Mouse (Mus musculus): ENCODE measurements around the gene Rnd3. TPM values are rescaled to one million over a fixed set of nuclear protein-coding genes. Genes with fewer than 3 reads are reported as not detected.
A peak's percentile ranks its signal among the peaks of the same experiment; 100 is the strongest.

The Rnd3 gene
- total and polyA plus RNA-seq, 3 experiments, result 2.6 to 15.8 (median 14.3) TPM

- DNase-seq, result no peak
- WGBS, result 66% methylated on average over 3 of the region's 3 CpGs
- no peak overlapping the region for H3K4me3 ChIP-seq
- intact Hi-C loops (cut with DNase I), result no loop called here
- H3K9ac ChIP-seq (ENCODE audit: low read depth, low read length), result no peak overlapping the region
- H3K36me3 ChIP-seq (ENCODE audit: control insufficient read depth, insufficient read depth, low read length), result no peaks in the 10 kb centered on the region
- TF ChIP-seq POLR2A (IDR thresholded peaks at IDR 0.05; ENCODE audit: insufficient read depth, low read depth, low read length), result no peak
- no peak for TF ChIP-seq CTCF (IDR thresholded peaks at IDR 0.05)
- no peak for TF ChIP-seq EP300 (IDR thresholded peaks at IDR 0.05; ENCODE audit: insufficient read depth, low read depth, low read length)
- H3K4me1 ChIP-seq (ENCODE audit: control insufficient read depth, insufficient read depth, low read length), result no peaks in the 10 kb centered on the region
- H3K27me3 ChIP-seq (ENCODE audit: control insufficient read depth, insufficient read depth, low read length), result no peaks in the 10 kb centered on the region
- no peaks in the 10 kb centered on the region for H3K79me2 ChIP-seq (replicated peaks; ENCODE audit: control insufficient read depth, insufficient read depth, low read length)
- no peak overlapping the region for H3K27ac ChIP-seq
Observed at GRCm38 (mm10) chr2:51177615-51178014, 28.7 kb upstream of the Rnd3 start.

DNA sequence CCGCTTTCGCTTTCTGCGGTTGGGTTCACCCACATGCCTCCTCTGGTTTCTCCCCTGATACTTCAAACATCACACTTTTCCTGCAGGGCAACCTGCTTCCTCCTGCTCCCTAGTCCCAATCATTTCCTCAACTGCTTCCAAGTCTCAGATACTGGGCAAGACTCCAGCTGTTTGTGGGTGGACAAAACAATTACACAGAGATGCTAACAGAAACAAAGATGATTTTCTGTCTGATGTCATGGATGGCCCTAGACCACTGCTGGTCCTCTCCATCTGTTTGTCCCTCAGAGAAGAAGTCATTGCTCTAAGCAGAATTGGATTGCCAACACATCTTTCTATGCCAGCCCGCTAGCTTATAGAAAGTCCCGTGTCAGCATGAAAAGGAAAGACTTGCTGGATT, 26.4 kb upstream of the Rnd3 start:
- Histone ChIP-seq H3K79me2 (replicated peaks; ENCODE audit: control insufficient read depth, insufficient read depth, low read length) (no peaks in the 10 kb centered on the region), H3K9ac (ENCODE audit: low read depth, low read length) (no peak overlapping the region), H3K27ac (no peak overlapping the region), H3K27me3 (ENCODE audit: control insufficient read depth, insufficient read depth, low read length) (no peaks in the 10 kb centered on the region), H3K4me1 (ENCODE audit: control insufficient read depth, insufficient read depth, low read length) (no peaks in the 10 kb centered on the region), H3K36me3 (ENCODE audit: control insufficient read depth, insufficient read depth, low read length) (no peaks in the 10 kb centered on the region), H3K4me3 (no peak overlapping the region)
- intact Hi-C loops (cut with DNase I), result no loop called here
- DNase-seq, result no peak
- TF ChIP-seq EP300 (IDR thresholded peaks at IDR 0.05; ENCODE audit: insufficient read depth, low read depth, low read length), result no peak
- no peak for TF ChIP-seq CTCF (IDR thresholded peaks at IDR 0.05)
- no peak for TF ChIP-seq POLR2A (IDR thresholded peaks at IDR 0.05; ENCODE audit: insufficient read depth, low read depth, low read length)
- WGBS, result 50% methylated on average over 5 of the region's 5 CpGs

DNA sequence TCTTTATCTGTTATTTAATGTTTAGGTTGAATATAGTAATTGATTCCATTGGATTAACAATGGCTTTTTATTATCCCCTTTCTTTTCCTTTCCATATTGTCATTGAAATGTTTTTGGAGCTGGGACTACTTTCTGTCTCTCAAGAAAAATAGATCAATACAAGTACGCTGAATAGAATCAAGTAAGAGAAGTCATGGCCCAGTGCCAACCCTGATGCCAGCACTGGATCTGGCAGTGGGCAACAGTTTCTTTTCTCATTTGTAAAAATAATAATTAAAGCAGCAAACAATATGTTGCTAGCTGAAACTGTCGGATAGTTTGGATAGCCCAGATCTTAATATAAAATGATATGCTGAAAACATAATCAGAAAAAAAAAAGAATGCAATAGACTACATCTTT, 12.2 kb upstream of the Rnd3 start:
- H3K4me1 ChIP-seq (ENCODE audit: control insufficient read depth, insufficient read depth, low read length), result no peaks in the 10 kb centered on the region
- intact Hi-C loops (cut with DNase I), result no loop called here
- no peak overlapping the region for H3K4me3 ChIP-seq
- H3K27me3 ChIP-seq (ENCODE audit: control insufficient read depth, insufficient read depth, low read length), result no peaks in the 10 kb centered on the region
- H3K79me2 ChIP-seq (replicated peaks; ENCODE audit: control insufficient read depth, insufficient read depth, low read length), result no peaks in the 10 kb centered on the region
- no peak overlapping the region for H3K27ac ChIP-seq
- DNase-seq, result no peak
- H3K36me3 ChIP-seq (ENCODE audit: control insufficient read depth, insufficient read depth, low read length), result no peaks in the 10 kb centered on the region
- TF ChIP-seq CTCF (IDR thresholded peaks at IDR 0.05), result no peak
- no peak overlapping the region for H3K9ac ChIP-seq (ENCODE audit: low read depth, low read length)
- 89% methylated on average over 2 of the region's 2 CpGs for WGBS

DNA sequence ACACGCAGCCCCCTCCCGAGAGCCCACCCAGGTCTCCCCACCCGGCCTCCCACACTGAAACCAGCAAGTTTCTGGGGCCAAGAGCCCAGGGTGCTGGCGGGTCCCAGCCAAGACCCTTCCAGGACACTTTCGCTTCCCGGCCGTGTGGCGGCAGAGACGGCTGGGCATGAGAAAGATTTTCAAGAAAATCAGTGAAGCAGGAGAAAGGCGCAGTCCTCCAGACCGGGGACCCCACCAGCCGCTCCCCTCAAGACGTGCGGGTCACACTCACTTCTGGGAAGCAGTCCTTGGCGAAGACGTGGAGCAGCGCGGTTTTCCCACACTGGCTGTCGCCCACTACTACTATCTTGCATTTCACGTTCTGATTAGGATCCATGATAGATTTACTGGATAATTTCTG, 457 bp downstream of the Rnd3 start:
- DNase-seq, result peak; percentile 51 to 70
- peaks cover 7% of the 10 kb centered on the region; the same call in 1 of the 2 replicates for H3K36me3 ChIP-seq (ENCODE audit: control insufficient read depth, insufficient read depth, low read length)
- H3K4me1 ChIP-seq (ENCODE audit: control insufficient read depth, insufficient read depth, low read length), result peaks cover 3% of the 10 kb centered on the region; the same call in 1 of the 2 replicates
- no peaks in the 10 kb centered on the region for H3K79me2 ChIP-seq (replicated peaks; ENCODE audit: control insufficient read depth, insufficient read depth, low read length)
- intact Hi-C loops (cut with DNase I), result loop anchor here (2.0 to 10.0 kb wide), 4 partner anchors 374 to 852 kb away; partner anchors contain the start of gene Mmadhc
- no peaks in the 10 kb centered on the region for H3K27me3 ChIP-seq (ENCODE audit: control insufficient read depth, insufficient read depth, low read length)
- peak overlapping the region; percentile 89 for H3K9ac ChIP-seq (ENCODE audit: low read depth, low read length)
- H3K27ac ChIP-seq, result peak overlapping the region; percentile 95
- no peak for TF ChIP-seq CTCF (IDR thresholded peaks at IDR 0.05)
- TF ChIP-seq POLR2A (IDR thresholded peaks at IDR 0.05; ENCODE audit: insufficient read depth, low read depth, low read length), result no peak
- no peak for TF ChIP-seq EP300 (IDR thresholded peaks at IDR 0.05; ENCODE audit: insufficient read depth, low read depth, low read length)
- WGBS, result 0% methylated on average over 20 of the region's 20 CpGs
- H3K4me3 ChIP-seq, result peak overlapping the region; percentile 72

GRCm38 (mm10) chr2:51148065-51148407, 875 bp downstream of the Rnd3 start:
- DNase-seq, result no peak
- WGBS, result under 1% methylated on average over 20 of the region's 20 CpGs

DNA sequence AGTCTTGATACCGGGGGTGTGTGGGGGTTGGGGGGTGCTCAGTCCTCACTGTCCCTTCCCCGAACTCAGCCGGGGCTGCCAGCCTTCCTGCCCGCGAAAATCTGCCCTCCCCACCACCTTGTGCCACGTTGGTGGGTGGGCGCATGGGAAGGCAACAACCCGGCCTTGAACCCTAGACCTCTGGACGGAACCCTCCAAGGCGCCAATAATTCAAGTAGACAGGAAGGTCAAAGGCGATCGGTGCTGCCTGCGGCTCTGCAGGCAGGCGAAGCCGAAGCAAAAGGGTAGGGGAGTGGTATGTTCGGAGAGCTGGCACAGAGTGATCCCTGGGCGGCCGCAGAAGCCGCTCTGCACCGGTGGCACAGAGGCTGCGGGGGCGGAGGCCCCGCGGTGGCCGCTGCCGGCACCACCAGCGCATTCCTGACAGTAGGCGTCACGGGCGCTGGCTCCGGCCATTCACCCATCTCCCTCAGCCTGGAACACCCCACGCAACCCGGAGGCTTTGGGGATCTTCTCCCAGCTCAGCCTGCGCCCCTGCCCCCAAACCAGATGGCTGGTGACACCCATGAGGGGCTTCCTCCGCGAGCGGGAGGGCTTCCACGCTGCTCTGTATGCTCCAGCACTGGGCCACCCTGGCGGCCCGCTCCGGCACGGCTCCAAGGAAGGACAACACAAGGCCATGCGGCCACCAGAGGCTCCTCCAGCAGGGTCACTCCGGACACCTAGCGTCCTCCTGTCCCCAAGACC, 1.4 kb downstream of the Rnd3 start:
- H3K27ac ChIP-seq, result peak overlapping the region; percentile 95
- WGBS, result under 1% methylated on average over 45 of the region's 45 CpGs
- TF ChIP-seq EP300 (IDR thresholded peaks at IDR 0.05; ENCODE audit: insufficient read depth, low read depth, low read length) (no peak), CTCF (IDR thresholded peaks at IDR 0.05) (peak; percentile 86), POLR2A (IDR thresholded peaks at IDR 0.05; ENCODE audit: insufficient read depth, low read depth, low read length) (0 out of 2 replicates have a peak, but pooled peaks have one; percentile 18)

More at GRCm38 (mm10) chr2:51148065-51148407, 875 bp downstream of the Rnd3 start:
- intact Hi-C loops (cut with DNase I), result loop anchor here (2.0 to 10.0 kb wide), 4 partner anchors 373 to 851 kb away; partner anchors contain the start of gene Mmadhc
- H3K4me1 ChIP-seq (ENCODE audit: control insufficient read depth, insufficient read depth, low read length), result peaks cover 4% of the 10 kb centered on the region
- H3K9ac ChIP-seq (ENCODE audit: low read depth, low read length), result peak overlapping the region; percentile 89
- TF ChIP-seq POLR2A (IDR thresholded peaks at IDR 0.05; ENCODE audit: insufficient read depth, low read depth, low read length) (no peak), CTCF (IDR thresholded peaks at IDR 0.05) (no peak), EP300 (IDR thresholded peaks at IDR 0.05; ENCODE audit: insufficient read depth, low read depth, low read length) (no peak)
- peak overlapping the region; percentile 72 for H3K4me3 ChIP-seq
- no peaks in the 10 kb centered on the region for H3K79me2 ChIP-seq (replicated peaks; ENCODE audit: control insufficient read depth, insufficient read depth, low read length)
- peaks cover 7% of the 10 kb centered on the region; the same call in 1 of the 2 replicates for H3K36me3 ChIP-seq (ENCODE audit: control insufficient read depth, insufficient read depth, low read length)
- H3K27ac ChIP-seq, result peak overlapping the region; percentile 95
- H3K27me3 ChIP-seq (ENCODE audit: control insufficient read depth, insufficient read depth, low read length), result no peaks in the 10 kb centered on the region

More for the DNA sequence above, 1.4 kb downstream of the Rnd3 start:
- no peaks in the 10 kb centered on the region for H3K27me3 ChIP-seq (ENCODE audit: control insufficient read depth, insufficient read depth, low read length)
- peaks cover 5% of the 10 kb centered on the region for H3K4me1 ChIP-seq (ENCODE audit: control insufficient read depth, insufficient read depth, low read length)
- H3K4me3 ChIP-seq, result peak overlapping the region; percentile 72
- peak; percentile 88 to 90 for DNase-seq
- no peaks in the 10 kb centered on the region for H3K79me2 ChIP-seq (replicated peaks; ENCODE audit: control insufficient read depth, insufficient read depth, low read length)
- H3K36me3 ChIP-seq (ENCODE audit: control insufficient read depth, insufficient read depth, low read length), result peaks cover 10% of the 10 kb centered on the region; the same call in 1 of the 2 replicates
- intact Hi-C loops (cut with DNase I), result loop anchor here (2.0 to 10.0 kb wide), 4 partner anchors 373 to 851 kb away; partner anchors contain the start of gene Mmadhc
- peak overlapping the region; percentile 89 for H3K9ac ChIP-seq (ENCODE audit: low read depth, low read length)

All from heart, adult 2 months (tissue).